Mouse (Mus musculus) testis, adult 2 months (tissue): ENCODE results near the gene Cygb.

Experiments
- CTCF ChIP-seq: fragments of 200-500 bp; IDR thresholded peaks from 2 replicates; pipeline ENCODE4 v1.5.1; 2012; ENCODE audit warnings: low read depth, mild to moderate bottlenecking, inconsistent platforms, low read length, moderate library complexity; ENCODE audit not compliant: control insufficient read depth, insufficient read depth, insufficient replicate concordance
- POLR2A ChIP-seq: fragments of 200-500 bp; IDR thresholded peaks from 2 replicates; pipeline ENCODE4 v1.6.1; 2012; ENCODE audit warnings: low read depth, mild to moderate bottlenecking, inconsistent platforms, low read length, moderate library complexity; ENCODE audit not compliant: control insufficient read depth

DNA sequence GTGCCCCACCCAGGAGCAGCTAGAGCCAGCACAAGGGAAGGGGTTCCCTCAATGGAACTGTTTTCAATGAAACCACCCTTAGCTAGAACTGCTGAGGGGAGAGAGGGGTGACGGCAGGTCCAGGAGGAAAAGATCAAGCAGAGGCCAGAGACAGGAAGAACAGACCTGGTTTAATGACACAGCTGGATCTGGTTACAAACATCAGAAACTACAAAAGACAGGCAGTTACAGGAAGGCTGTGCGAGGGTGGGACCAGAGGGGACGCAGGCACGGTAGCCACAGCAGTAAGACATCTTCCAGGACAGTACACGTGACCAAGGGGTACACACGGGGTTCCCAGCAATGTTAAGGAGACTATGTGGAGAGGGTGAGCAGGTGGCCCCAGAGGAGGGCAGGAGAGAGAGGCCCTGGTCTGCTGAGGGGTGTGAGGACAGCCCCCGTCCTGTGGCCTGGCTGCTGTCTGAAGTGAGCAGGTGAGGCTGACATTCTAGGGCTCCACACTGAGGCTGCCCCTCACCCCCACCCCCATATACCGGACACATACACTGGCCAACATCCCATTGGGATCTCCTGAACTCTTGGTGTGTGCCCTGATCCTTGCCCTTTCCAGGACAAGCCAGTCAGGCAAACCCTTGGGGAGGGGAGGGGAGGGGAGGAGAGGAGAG is 8.5 kb downstream of the Cygb start:
- TF ChIP-seq CTCF (no peak), POLR2A (no peak)
